Mouse (Mus musculus): ENCODE data around the gene Pirb. TPM values are rescaled to one million over a fixed set of nuclear protein-coding genes. Genes with fewer than 3 reads are reported as not detected.

The Pirb gene
- total RNA-seq (2023), result under 1 TPM; 0.68 to 0.93 TPM

DNA sequence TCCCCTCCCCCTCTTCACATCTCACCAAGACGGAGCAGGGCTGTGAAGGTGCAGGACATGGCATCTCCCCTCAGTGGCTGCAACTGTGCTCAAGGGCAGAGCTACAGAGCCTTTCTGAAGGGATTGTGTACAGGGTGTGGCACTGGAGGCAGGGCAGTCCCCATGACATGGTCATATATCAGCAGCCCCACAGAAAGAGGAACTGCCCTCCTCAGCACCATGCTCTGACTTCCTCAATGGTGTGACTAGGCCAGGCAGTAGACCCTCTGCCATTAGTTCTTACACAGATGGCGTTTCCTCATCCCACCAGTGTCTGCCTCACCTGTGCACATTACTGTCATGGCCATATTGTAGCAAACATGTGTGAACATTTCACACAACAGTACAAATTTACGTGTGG is at the start of gene Pirb:
TSS of gene Pirb (minus strand) at position 124 of the 400 bp plus-strand sequence.

DNA sequence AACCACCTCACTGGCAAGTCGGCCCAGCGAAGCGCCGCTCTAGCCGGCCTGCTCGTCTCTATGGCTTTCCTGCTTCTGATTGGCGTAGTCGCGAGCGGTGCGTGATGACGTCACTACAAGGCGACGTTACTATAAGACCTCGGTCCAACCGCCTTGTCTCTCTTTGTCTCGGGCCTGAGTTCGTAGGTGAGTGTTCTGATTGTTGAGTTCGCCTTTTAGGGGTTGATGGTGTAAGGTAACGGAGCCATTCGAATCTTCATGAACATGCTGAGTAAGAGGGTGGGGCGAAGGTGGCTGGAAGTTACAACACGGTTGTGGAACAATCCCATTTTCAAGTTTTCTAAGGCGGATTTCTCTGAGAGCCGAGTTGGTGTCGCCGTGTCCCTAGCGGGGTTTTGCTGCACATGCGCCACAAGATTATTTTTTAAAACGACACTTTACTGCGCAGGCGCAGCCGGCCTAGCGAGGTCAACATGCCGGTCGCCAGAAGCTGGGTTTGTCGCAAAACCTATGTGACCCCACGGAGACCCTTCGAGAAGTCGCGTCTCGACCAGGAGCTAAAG is 16.2 kb downstream of the Pirb start, which contains the start of gene Rps9:
TSS of gene Rps9 (plus strand) at position 115 of the 563 bp plus-strand sequence.

DNA sequence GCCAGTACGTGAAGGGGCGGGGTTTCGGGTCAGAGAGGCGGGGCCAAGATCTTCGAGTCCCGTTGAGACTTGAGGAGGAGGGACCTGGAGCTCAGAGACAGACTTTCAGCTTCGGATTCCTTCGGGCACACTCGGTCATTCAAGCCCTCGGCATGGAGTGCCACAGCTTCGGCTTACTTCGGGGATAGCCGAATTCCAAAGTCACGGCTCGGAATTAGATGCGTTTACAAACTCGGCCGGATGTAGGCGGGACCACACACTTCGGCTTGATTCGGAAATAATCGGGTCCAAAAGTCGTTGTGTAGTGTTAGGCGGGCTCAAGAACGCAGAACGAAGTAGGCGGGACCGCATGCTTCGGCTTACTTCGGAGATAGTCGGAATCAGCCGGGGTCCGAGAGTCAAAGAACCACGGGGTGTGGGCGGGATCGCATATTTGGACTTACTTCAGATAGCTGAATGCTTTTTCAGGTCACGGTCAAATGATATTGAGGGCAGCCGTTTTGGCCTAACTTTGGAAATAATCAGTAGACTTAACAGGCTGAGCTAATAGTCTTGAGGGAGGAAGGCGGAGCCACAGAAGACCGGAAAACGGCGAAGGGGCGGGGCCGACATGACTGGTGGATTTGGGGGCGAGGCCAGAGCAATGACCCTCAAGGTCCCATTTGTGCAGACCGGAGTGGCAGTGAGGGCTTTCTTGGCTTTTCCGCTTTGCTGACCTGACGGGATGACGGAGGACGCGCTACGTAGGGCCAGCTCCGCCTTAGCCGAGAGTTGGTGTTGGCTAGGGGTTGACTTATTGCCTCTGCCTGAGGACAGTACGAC is 27.0 kb downstream of the Pirb start, which contains the start of gene Mboat7:
TSS of gene Mboat7 (minus strand) at position 537 of the 822 bp plus-strand sequence.

DNA sequence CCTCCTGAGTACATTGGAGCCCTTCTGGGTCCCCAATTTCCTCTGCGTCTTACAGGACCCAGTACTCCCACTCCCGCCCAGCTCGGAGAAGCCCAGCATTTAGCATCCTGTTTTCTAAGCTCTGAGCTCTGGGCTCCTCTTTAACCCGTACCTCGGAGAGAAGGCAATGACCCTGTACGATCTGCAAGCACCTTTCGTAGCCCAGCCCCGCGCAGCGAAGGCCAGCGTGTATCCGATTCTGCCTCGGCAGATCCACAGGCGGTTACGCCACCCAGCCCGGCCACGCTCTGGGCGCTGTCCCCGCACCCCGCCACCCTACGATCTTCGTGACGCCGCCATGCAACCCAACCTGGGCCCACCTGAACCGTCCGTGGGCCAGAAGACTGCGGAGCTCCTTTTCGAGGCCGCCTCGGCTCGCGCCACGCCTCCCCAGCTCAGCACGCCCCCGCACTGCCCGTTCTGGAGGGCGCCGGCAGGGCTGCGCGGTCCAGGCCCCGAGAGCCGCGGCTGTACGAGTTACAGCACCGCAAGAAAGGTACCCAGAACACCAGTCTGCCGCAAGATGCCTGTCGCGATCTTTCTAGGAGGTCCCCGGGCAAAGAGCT is 27.7 kb downstream of the Pirb start, which contains the start of gene Tsen34:
TSS of gene Tsen34 (plus strand) at position 482 of the 605 bp plus-strand sequence.

DNA sequence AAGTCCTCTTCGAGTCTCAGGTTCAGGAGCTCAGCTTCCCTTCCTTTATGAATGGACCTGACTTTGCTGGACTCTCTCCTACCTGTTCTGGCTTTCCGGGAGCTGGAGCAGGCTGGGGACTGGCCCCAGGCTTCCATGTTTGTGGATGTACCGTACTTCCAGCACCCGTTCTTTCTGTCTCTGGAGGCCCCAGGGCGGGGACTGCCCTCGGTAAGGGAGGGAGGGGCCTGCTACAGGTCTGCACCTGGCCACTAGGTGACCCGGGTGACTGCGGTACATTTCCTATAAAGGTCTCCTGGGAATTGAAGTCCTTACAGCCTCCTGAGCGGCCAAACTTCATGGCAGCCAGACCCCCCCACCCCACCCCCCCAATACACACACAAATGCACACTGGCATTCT is 42.8 kb downstream of the Pirb start, which contains the start of gene Tmc4:
TSS of gene Tmc4 (minus strand) at position 212 of the 400 bp plus-strand sequence.

DNA sequence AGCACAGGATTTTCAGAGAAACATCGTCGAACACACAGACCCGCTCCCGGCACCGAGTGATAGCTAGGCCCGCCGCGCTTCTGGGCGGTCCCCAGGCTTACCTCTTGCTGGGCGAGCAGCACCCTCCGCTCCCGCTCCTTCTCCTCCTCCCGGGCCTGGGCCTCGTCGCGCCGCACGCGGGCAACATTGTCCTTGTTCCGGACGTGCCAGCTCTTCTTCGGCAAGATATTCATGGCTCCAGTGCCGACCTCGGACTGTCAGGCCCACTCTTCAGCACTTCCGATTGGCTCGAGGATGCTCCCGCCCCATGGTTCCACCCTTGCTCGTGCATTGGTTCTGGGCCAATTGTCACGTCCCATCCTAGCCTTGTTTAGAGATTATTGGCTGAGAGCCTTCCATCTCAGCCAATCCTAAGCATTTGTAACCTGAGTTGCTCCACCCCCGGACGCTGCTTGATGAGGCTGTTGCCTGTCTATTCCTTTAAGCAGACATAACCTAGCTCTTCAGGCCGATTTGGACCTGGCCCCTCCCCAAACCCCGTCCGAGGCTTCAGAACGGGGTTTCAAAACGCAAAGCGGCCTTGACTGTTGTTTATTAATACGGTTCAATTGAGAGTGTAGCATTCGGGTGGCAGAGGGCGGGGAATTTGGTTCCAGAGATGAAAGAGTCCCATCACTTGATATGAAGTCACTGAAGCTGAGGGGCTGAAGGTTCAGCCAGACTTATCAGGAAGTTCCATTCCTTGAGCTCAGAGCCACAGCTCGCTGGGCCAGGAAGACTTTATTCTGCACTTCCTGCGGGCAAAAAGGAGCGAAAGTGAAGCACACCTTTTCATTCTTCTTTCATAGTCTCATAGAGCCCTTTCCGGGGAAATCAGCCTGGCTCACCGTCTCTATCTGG is 54.7 kb downstream of the Pirb start, which contains the start of gene Leng1:
TSS of gene Leng1 (minus strand) at position 626 of the 900 bp plus-strand sequence.

Other genes starting within 250 kb of the Pirb start
- gene Tarm1, start 217.8 kb downstream of the Pirb start, total RNA-seq (2023), result not detected
- not detected for gene Oscar, start 104.2 kb downstream of the Pirb start, total RNA-seq (2023)
- 100 to 1,000 TPM; 346 to 367 TPM for gene Ndufa3, start 103.0 kb downstream of the Pirb start, total RNA-seq (2023)
- gene Tfpt, start 90.5 kb downstream of the Pirb start, total RNA-seq (2023), result 10 to 100 TPM; 18.8 to 22.4 TPM
- gene Prpf31, start 90.4 kb downstream of the Pirb start, total RNA-seq (2023), result 10 to 100 TPM; 64.3 to 67.5 TPM
- 100 to 1,000 TPM; 114 to 141 TPM for gene Cnot3, start 75.1 kb downstream of the Pirb start, total RNA-seq (2023)
- 10 to 100 TPM; 14.1 to 14.5 TPM for gene Leng1, start 54.6 kb downstream of the Pirb start, total RNA-seq (2023)
- gene Tmc4, start 42.8 kb downstream of the Pirb start, total RNA-seq (2023), result 10 to 100 TPM; 10.7 to 11.3 TPM
- 10 to 100 TPM; 24.6 to 26.1 TPM for gene Tsen34, start 27.5 kb downstream of the Pirb start, total RNA-seq (2023)
- gene Mboat7, start 26.9 kb downstream of the Pirb start, total RNA-seq (2023), result 10 to 100 TPM; 58.2 to 69.3 TPM
- 1,000 to 10,000 TPM; 2,583 to 2,648 TPM for gene Rps9, start 16.4 kb downstream of the Pirb start, total RNA-seq (2023)
- under 1 TPM; 0.44 to 0.50 TPM for gene Gm15448, start 105.3 kb upstream of the Pirb start, total RNA-seq (2023)
- 1 to 10 TPM in 1 of 2 experiments, under 1 TPM in 1; 0.47 to 1.3 TPM for gene Pira2, start 124.7 kb upstream of the Pirb start, total RNA-seq (2023)
- gene Gm14548, start 177.7 kb upstream of the Pirb start, total RNA-seq (2023), result under 1 TPM in 1 of 2 experiments, not detected in 1; 0.58 TPM
- gene Lilra6, start 195.1 kb upstream of the Pirb start, total RNA-seq (2023), result 1 to 10 TPM in 1 of 2 experiments, not detected in 1; 1.1 TPM